Mouse (Mus musculus): ENCODE measurements at regions not wholly inside any gene's neighbourhood (a gene's known extent, or its start where the extent isn't known, plus 50 kb on each side); places are given as distances from the start of the nearest gene placed in this dataset.

DNA sequence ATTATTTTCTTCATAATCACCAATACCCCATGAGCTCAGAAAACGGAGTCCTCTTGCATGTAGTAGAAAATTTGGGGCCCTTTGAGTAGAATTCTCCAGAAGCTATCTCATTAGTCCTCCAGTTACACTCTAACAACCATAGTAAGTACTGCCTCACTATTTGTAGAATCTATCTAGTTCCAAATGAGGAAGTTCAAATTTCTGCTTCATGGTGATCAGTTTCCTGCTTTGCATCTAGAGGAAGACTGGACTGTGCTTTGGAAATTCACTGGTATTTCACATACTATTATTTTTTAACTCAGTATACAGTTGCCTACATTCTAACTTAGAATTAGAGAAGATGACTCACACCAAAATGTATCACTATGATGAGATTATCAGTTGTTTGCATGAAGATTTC is 1018.7 kb downstream of the Adam6a start:
- 63% methylated on average over 1 of the region's 1 CpGs for WGBS
- Histone ChIP-seq H3K27me3 (ENCODE audit: insufficient read depth, low read length) (no peaks in the 10 kb centered on the region), H3K4me2 (replicated peaks; ENCODE audit: low read depth, low read length) (no peak overlapping the region), H3K9me3 (ENCODE audit: low read length) (peaks cover 25% of the 10 kb centered on the region), H3K27ac (ENCODE audit: low read length) (no peak overlapping the region), H3K36me3 (ENCODE audit: insufficient read depth, low read length) (no peaks in the 10 kb centered on the region), H3K9ac (replicated peaks; ENCODE audit: low read length) (no peak overlapping the region), H3K4me1 (ENCODE audit: insufficient read depth, low read length) (no peaks in the 10 kb centered on the region), H3K4me3 (ENCODE audit: low read length) (no peak overlapping the region)
- ATAC-seq (ENCODE audit: low FRiP score, low TSS enrichment), result no peak

DNA sequence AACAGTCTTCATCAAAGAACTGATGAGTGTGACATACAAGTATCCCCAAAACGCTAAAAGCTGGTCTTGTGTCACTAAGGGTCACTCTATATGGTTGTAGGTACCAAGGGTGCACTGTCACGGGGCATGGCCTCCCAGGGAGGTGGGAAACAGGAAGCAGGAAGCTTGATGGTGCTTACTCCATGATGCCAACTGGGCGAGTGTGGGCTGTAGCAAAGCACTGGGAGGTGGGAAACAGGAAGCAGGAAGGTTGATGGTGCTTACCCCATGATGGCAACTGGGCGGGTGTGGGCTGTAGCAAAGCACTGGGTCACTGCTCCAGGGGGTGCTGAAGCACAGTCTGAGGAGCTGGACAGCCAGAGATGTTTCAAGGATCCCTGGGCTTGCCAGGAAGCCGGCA is 1019.3 kb downstream of the Adam6a start:
- Histone ChIP-seq H3K9ac (replicated peaks; ENCODE audit: low read length) (no peak overlapping the region), H3K4me2 (replicated peaks; ENCODE audit: low read depth, low read length) (no peak overlapping the region), H3K4me3 (ENCODE audit: low read length) (no peak overlapping the region), H3K36me3 (ENCODE audit: insufficient read depth, low read length) (no peaks in the 10 kb centered on the region), H3K9me3 (ENCODE audit: low read length) (peaks cover 25% of the 10 kb centered on the region), H3K27me3 (ENCODE audit: insufficient read depth, low read length) (no peaks in the 10 kb centered on the region), H3K27ac (ENCODE audit: low read length) (no peak overlapping the region), H3K4me1 (ENCODE audit: insufficient read depth, low read length) (no peaks in the 10 kb centered on the region)
- 48% methylated on average over 5 of the region's 5 CpGs for WGBS
- no peak for ATAC-seq (ENCODE audit: low FRiP score, low TSS enrichment)

DNA sequence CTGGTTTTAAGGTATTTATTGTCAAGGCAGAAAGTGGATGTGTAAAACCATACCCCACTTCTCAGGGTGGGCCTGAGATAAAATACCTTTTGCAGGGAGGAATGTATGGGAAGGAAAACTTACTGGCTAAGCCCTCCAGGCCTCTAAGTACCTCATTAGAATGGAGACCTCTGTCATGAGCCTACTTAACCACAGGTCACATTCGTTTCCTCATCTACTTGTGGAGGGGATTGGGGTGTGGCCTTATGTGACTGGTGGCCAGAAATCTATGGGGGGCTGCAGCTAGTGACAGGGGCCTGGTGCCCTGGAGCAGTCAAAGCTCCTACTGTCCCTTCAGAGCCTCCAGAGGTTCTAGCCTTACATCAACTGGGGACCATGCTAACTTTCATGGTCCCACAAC is 1020.0 kb downstream of the Adam6a start:
- Histone ChIP-seq H3K4me1 (ENCODE audit: insufficient read depth, low read length) (no peaks in the 10 kb centered on the region), H3K9me3 (ENCODE audit: low read length) (peaks cover 25% of the 10 kb centered on the region), H3K27ac (ENCODE audit: low read length) (no peak overlapping the region), H3K4me3 (ENCODE audit: low read length) (no peak overlapping the region), H3K9ac (replicated peaks; ENCODE audit: low read length) (no peak overlapping the region), H3K4me2 (replicated peaks; ENCODE audit: low read depth, low read length) (no peak overlapping the region), H3K27me3 (ENCODE audit: insufficient read depth, low read length) (no peaks in the 10 kb centered on the region), H3K36me3 (ENCODE audit: insufficient read depth, low read length) (no peaks in the 10 kb centered on the region)
- 43% methylated on average over 1 of the region's 1 CpGs for WGBS
- no peak for ATAC-seq (ENCODE audit: low FRiP score, low TSS enrichment)

DNA sequence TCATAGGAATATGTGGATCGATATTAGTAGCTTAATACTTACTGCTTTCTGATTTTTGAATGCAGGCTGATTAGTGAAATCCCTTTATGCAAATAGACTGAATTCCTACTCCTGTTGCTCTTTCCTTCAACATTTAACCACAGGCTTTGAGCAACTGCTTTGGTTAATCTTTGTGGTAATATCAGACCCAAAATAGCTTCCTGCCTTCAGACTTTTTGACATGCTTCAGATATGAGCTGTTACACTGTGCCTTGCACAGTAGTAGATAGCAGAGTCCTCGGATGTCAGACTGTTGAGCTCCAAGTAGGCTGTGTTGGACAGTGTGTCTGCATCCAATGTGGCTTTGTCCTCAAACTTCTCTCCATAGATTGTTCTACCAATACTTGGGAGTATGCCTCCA is 1020.6 kb downstream of the Adam6a start:
- H3K4me2 ChIP-seq (replicated peaks; ENCODE audit: low read depth, low read length), result no peak overlapping the region
- no peak overlapping the region for H3K27ac ChIP-seq (ENCODE audit: low read length)
- H3K4me3 ChIP-seq (ENCODE audit: low read length), result no peak overlapping the region
- H3K4me1 ChIP-seq (ENCODE audit: insufficient read depth, low read length), result no peaks in the 10 kb centered on the region
- H3K36me3 ChIP-seq (ENCODE audit: insufficient read depth, low read length), result no peaks in the 10 kb centered on the region
- H3K9ac ChIP-seq (replicated peaks; ENCODE audit: low read length), result no peak overlapping the region
- 73% methylated on average over 2 of the region's 2 CpGs for WGBS
- peaks cover 25% of the 10 kb centered on the region for H3K9me3 ChIP-seq (ENCODE audit: low read length)
- no peaks in the 10 kb centered on the region for H3K27me3 ChIP-seq (ENCODE audit: insufficient read depth, low read length)
- ATAC-seq (ENCODE audit: low FRiP score, low TSS enrichment), result no peak

DNA sequence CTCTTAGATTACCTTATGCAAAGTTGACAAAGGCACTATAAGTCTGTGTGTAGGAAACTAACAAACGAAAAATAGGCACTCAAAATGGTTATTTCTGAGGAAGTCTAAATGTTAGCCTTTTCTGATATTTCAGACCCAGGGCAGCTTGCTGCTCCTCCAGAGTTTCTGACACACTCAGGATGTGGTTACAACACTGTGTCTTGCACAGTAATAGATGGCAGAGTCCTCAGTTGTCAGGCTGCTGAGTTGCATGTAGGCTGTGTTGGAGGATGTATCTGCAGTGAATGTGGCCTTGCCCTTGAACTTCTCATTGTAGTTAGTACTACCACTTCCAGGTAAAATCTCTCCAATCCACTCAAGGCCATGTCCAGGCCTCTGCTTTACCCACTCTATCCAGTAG is 1039.7 kb downstream of the Adam6a start:
- Histone ChIP-seq H3K36me3 (ENCODE audit: insufficient read depth, low read length) (no peaks in the 10 kb centered on the region), H3K27ac (ENCODE audit: low read length) (no peak overlapping the region), H3K4me2 (replicated peaks; ENCODE audit: low read depth, low read length) (no peak overlapping the region), H3K4me3 (ENCODE audit: low read length) (no peak overlapping the region), H3K4me1 (ENCODE audit: insufficient read depth, low read length) (no peaks in the 10 kb centered on the region), H3K9ac (replicated peaks; ENCODE audit: low read length) (no peak overlapping the region), H3K27me3 (ENCODE audit: insufficient read depth, low read length) (no peaks in the 10 kb centered on the region), H3K9me3 (ENCODE audit: low read length) (peaks cover 18% of the 10 kb centered on the region; the same call in 1 of the 2 replicates)
- WGBS, result 69% methylated on average over 1 of the region's 1 CpGs
- no peak for ATAC-seq (ENCODE audit: low FRiP score, low TSS enrichment)

DNA sequence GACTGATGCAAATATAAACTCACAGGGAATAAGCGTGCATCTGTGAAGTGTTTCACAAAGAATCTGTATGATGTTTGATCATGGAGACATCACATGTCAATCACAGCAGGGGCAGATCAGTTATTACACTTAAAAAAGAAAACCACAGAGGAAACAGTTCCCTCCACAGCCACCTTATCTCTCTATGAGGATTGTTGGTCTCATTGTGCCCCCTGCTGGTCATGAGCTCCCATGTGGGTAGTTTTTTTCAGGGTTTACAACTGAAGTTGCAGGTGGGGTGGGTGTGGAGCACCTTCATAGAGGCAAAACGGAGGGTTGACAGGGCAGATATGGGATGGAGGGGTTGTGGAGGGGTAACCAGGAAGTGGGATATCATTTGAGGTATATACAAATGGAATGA is 1043.5 kb downstream of the Adam6a start:
- ATAC-seq (ENCODE audit: low FRiP score, low TSS enrichment), result no peak
- WGBS, result 62% methylated on average over 2 of the region's 2 CpGs
- Histone ChIP-seq H3K27ac (ENCODE audit: low read length) (no peak overlapping the region), H3K9me3 (ENCODE audit: low read length) (peaks cover 18% of the 10 kb centered on the region; the same call in 1 of the 2 replicates), H3K4me3 (ENCODE audit: low read length) (no peak overlapping the region), H3K9ac (replicated peaks; ENCODE audit: low read length) (no peak overlapping the region), H3K4me1 (ENCODE audit: insufficient read depth, low read length) (no peaks in the 10 kb centered on the region), H3K36me3 (ENCODE audit: insufficient read depth, low read length) (no peaks in the 10 kb centered on the region), H3K27me3 (ENCODE audit: insufficient read depth, low read length) (no peaks in the 10 kb centered on the region), H3K4me2 (replicated peaks; ENCODE audit: low read depth, low read length) (no peak overlapping the region)

DNA sequence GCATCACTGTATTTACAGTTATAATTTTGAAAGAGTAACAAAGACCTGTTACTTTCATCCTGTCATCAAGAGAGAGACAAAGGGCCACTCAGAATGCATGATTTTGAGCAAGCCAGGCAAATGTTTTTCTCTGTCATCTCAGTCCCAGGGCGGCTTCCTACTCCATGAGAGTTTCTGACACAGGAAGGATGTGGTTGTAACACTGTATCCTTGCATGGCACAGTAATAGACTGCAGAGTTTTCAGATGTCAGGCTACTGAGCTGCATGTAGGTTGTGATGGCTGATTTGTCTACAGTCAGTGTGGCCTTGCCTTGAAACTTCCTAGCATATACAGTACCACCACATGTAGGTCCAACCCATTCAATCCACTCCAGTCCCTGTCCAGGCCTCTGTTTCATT is 1054.0 kb downstream of the Adam6a start:
- H3K9ac ChIP-seq (replicated peaks; ENCODE audit: low read length), result no peak overlapping the region
- no peak overlapping the region for H3K27ac ChIP-seq (ENCODE audit: low read length)
- ATAC-seq (ENCODE audit: low FRiP score, low TSS enrichment), result no peak
- no peaks in the 10 kb centered on the region for H3K4me1 ChIP-seq (ENCODE audit: insufficient read depth, low read length)
- no peaks in the 10 kb centered on the region for H3K36me3 ChIP-seq (ENCODE audit: insufficient read depth, low read length)
- no peaks in the 10 kb centered on the region for H3K27me3 ChIP-seq (ENCODE audit: insufficient read depth, low read length)
- WGBS, result 87% methylated on average over 1 of the region's 1 CpGs
- H3K9me3 ChIP-seq (ENCODE audit: low read length), result peaks cover 16% of the 10 kb centered on the region
- no peak overlapping the region for H3K4me2 ChIP-seq (replicated peaks; ENCODE audit: low read depth, low read length)
- no peak overlapping the region for H3K4me3 ChIP-seq (ENCODE audit: low read length)

DNA sequence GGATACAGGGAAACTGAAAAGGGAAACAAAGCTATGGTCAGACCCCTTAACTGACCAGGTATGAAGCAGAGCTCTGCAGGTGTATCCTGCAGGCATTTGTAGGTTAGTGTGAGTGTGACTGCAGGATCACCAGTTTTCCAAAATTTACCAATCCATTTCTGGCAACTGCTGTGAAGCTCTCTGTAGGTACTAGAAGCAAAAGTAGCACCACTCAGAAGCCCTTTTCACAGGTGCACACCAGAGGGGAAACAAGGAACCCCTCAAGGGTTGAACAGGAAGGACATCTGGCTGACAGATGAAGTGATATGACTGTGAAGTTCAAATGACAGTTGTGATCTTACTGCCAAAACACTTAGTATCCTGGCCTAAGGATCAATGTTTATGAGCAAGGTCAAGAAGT is 1065.5 kb downstream of the Adam6a start:
- H3K27me3 ChIP-seq (ENCODE audit: insufficient read depth, low read length), result no peaks in the 10 kb centered on the region
- no peak overlapping the region for H3K27ac ChIP-seq (ENCODE audit: low read length)
- no peaks in the 10 kb centered on the region for H3K36me3 ChIP-seq (ENCODE audit: insufficient read depth, low read length)
- no peak overlapping the region for H3K4me2 ChIP-seq (replicated peaks; ENCODE audit: low read depth, low read length)
- H3K4me3 ChIP-seq (ENCODE audit: low read length), result no peak overlapping the region
- no peak overlapping the region for H3K9ac ChIP-seq (replicated peaks; ENCODE audit: low read length)
- peaks cover 14% of the 10 kb centered on the region for H3K9me3 ChIP-seq (ENCODE audit: low read length)
- ATAC-seq (ENCODE audit: low FRiP score, low TSS enrichment), result no peak
- no peaks in the 10 kb centered on the region for H3K4me1 ChIP-seq (ENCODE audit: insufficient read depth, low read length)

DNA sequence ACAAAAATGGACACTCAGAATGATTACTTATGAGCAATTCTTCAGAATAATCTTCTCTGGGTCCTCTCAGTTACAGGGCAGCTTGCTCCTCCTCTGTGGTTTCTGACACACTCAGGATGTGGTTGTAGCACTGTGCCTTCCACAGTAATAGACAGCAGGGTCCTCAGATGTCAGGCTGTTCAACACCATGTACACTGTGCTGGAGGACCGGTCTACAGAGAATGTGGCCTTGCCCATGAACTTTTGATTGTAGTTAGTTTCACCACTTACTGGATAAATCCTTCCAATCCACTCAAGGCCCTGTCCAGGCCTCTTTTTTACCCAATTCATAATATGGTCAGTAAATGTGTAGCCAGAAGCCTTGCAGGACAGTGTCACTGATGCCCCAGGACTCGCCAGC is 1068.4 kb downstream of the Adam6a start:
- peaks cover 23% of the 10 kb centered on the region for H3K9me3 ChIP-seq (ENCODE audit: low read length)
- H3K4me2 ChIP-seq (replicated peaks; ENCODE audit: low read depth, low read length), result no peak overlapping the region
- no peaks in the 10 kb centered on the region for H3K36me3 ChIP-seq (ENCODE audit: insufficient read depth, low read length)
- no peak overlapping the region for H3K4me3 ChIP-seq (ENCODE audit: low read length)
- H3K27me3 ChIP-seq (ENCODE audit: insufficient read depth, low read length), result no peaks in the 10 kb centered on the region
- no peak overlapping the region for H3K9ac ChIP-seq (replicated peaks; ENCODE audit: low read length)
- WGBS, result 61% methylated on average over 2 of the region's 2 CpGs
- H3K4me1 ChIP-seq (ENCODE audit: insufficient read depth, low read length), result no peaks in the 10 kb centered on the region
- no peak overlapping the region for H3K27ac ChIP-seq (ENCODE audit: low read length)
- no peak for ATAC-seq (ENCODE audit: low FRiP score, low TSS enrichment)

DNA sequence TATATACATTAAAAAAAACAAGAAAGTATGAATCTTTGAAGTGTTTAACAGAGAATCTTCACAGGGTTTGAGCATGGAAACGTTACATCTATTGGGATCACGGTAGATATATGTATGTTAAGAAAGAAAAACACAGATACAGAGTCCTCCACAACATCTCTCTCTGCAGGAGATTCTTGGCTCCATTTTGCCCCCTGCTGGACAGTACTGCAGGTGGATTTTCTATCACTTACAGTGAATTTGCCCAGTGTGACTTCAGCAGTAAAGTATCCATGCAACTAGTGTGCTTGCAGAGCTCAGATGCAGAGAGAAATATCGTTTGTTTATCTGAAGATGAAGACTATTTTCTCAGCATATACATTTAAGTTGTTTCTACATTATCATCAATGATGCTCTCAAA is 1071.5 kb downstream of the Adam6a start:
- Histone ChIP-seq H3K4me3 (ENCODE audit: low read length) (no peak overlapping the region), H3K36me3 (ENCODE audit: insufficient read depth, low read length) (no peaks in the 10 kb centered on the region), H3K4me1 (ENCODE audit: insufficient read depth, low read length) (no peaks in the 10 kb centered on the region), H3K27ac (ENCODE audit: low read length) (no peak overlapping the region), H3K9me3 (ENCODE audit: low read length) (peaks cover 36% of the 10 kb centered on the region), H3K4me2 (replicated peaks; ENCODE audit: low read depth, low read length) (no peak overlapping the region), H3K9ac (replicated peaks; ENCODE audit: low read length) (no peak overlapping the region), H3K27me3 (ENCODE audit: insufficient read depth, low read length) (no peaks in the 10 kb centered on the region)
- no peak for ATAC-seq (ENCODE audit: low FRiP score, low TSS enrichment)
- WGBS, result 65% methylated on average over 3 of the region's 3 CpGs

DNA sequence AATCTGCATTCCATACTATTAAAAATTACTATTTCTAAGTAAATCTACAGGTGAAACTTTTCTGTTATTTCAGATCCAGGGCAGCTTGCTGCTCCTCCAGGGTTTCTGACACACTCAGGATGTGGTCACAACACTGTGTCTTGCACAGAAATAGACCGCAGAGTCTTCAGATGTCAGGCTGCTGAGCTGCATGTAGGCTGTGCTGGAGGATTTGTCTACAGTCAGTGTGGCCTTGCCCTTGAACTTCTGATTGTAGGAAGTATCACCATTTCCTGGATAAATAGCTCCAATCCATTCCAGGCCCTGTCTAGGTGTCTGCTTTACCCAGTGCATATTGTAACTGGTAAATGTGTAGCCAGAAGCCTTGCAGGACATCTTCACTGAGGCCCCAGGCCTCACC is 1072.0 kb downstream of the Adam6a start:
- peaks cover 32% of the 10 kb centered on the region for H3K9me3 ChIP-seq (ENCODE audit: low read length)
- WGBS, result 81% methylated on average over 1 of the region's 1 CpGs
- H3K27me3 ChIP-seq (ENCODE audit: insufficient read depth, low read length), result no peaks in the 10 kb centered on the region
- H3K9ac ChIP-seq (replicated peaks; ENCODE audit: low read length), result no peak overlapping the region
- no peaks in the 10 kb centered on the region for H3K36me3 ChIP-seq (ENCODE audit: insufficient read depth, low read length)
- H3K27ac ChIP-seq (ENCODE audit: low read length), result no peak overlapping the region
- no peak for ATAC-seq (ENCODE audit: low FRiP score, low TSS enrichment)
- no peak overlapping the region for H3K4me2 ChIP-seq (replicated peaks; ENCODE audit: low read depth, low read length)
- no peak overlapping the region for H3K4me3 ChIP-seq (ENCODE audit: low read length)
- no peaks in the 10 kb centered on the region for H3K4me1 ChIP-seq (ENCODE audit: insufficient read depth, low read length)
